Mouse (Mus musculus) lung, postnatal 0 days (tissue): ENCODE results near the gene Zfp629. TPM values are rescaled to one million over a fixed set of nuclear protein-coding genes. Genes with fewer than 3 reads are reported as not detected.
A peak's percentile ranks its signal among the peaks of the same experiment; 100 is the strongest.

Experiments
- ATAC-seq: fragments of 200-750 bp; cut with Nextera tagmentation; 2 replicates; pipeline ENCODE4 v1.8.0; 2017; ENCODE audit warnings: moderate library complexity
- DNase-seq: peaks from one replicate; pipeline ENCODE4 v3.0.0-alpha.2; 2016; ENCODE audit warnings: low spot score
- H3K27ac ChIP-seq: fragments of 300-500 bp; sonication (generic); 2 replicates; pipeline ENCODE4 v1.5.1; 2014; ENCODE audit warnings: antibody characterized with exemption, mild to moderate bottlenecking, low read length, mixed read lengths
- H3K27me3 ChIP-seq: fragments of 300-500 bp; sonication (generic); replicated peaks from 2 replicates; pipeline ENCODE4 v1.6.1; 2014; ENCODE audit warnings: low read length, mixed read lengths; ENCODE audit not compliant: insufficient read depth
- H3K36me3 ChIP-seq: fragments of 300-500 bp; sonication (generic); 2 replicates; pipeline ENCODE4 v1.6.1; 2014; ENCODE audit warnings: low read length, mixed read lengths; ENCODE audit not compliant: insufficient read depth
- H3K4me1 ChIP-seq: fragments of 300-500 bp; sonication (generic); 2 replicates; pipeline ENCODE4 v1.6.1; 2014; ENCODE audit warnings: antibody characterized with exemption, low read depth, low read length, mixed read lengths; ENCODE audit not compliant: insufficient read depth
- H3K4me2 ChIP-seq: fragments of 300-500 bp; sonication (generic); replicated peaks from 2 replicates; pipeline ENCODE4 v1.6.1; 2014; ENCODE audit warnings: low read depth, mild to moderate bottlenecking, low read length, moderate library complexity, mixed read lengths
- H3K4me3 ChIP-seq: fragments of 300-500 bp; sonication (generic); 2 replicates; pipeline ENCODE4 v1.5.1; 2014; ENCODE audit warnings: low read depth, low read length
- H3K9ac ChIP-seq: fragments of 300-500 bp; sonication (generic); replicated peaks from 2 replicates; pipeline ENCODE4 v1.6.1; 2014; ENCODE audit warnings: low read depth, mild to moderate bottlenecking
- H3K9me3 ChIP-seq: fragments of 300-500 bp; sonication (generic); 2 replicates; pipeline ENCODE4 v1.6.1; 2016; ENCODE audit warnings: low read length, mixed read lengths
- CTCF ChIP-seq: IDR thresholded peaks from 2 replicates; pipeline ENCODE4 v1.5.1; 2016; ENCODE audit warnings: antibody characterized with exemption, mild to moderate bottlenecking
- EP300 ChIP-seq: IDR thresholded peaks from 2 replicates; pipeline ENCODE4 v1.6.1; 2016; ENCODE audit warnings: antibody characterized with exemption, mild to moderate bottlenecking, control low read depth
- WGBS: fragments of 180-500 bp; shearing (Covaris S2); extraction: QIAGEN DNeasy Blood & Tissue Kit; methylation state at CpG from one replicate; pipeline ENCODE4 v1.1.7; 2014; 5-methylcytosine and 5-hydroxymethylcytosine counted together
- polyA plus RNA-seq: library from polyadenylated mRNA; unstranded; fragments of >200 nt; fragmentation: Nextera tagmentation; extraction: Ambion mirVana; gene quantifications from 2 replicates; pipeline ENCODE4 v1.2.1, GENCODE M21; 2015

The Zfp629 gene
- polyA plus RNA-seq: 5.2 and 6.0 TPM in 2 replicates

DNA sequence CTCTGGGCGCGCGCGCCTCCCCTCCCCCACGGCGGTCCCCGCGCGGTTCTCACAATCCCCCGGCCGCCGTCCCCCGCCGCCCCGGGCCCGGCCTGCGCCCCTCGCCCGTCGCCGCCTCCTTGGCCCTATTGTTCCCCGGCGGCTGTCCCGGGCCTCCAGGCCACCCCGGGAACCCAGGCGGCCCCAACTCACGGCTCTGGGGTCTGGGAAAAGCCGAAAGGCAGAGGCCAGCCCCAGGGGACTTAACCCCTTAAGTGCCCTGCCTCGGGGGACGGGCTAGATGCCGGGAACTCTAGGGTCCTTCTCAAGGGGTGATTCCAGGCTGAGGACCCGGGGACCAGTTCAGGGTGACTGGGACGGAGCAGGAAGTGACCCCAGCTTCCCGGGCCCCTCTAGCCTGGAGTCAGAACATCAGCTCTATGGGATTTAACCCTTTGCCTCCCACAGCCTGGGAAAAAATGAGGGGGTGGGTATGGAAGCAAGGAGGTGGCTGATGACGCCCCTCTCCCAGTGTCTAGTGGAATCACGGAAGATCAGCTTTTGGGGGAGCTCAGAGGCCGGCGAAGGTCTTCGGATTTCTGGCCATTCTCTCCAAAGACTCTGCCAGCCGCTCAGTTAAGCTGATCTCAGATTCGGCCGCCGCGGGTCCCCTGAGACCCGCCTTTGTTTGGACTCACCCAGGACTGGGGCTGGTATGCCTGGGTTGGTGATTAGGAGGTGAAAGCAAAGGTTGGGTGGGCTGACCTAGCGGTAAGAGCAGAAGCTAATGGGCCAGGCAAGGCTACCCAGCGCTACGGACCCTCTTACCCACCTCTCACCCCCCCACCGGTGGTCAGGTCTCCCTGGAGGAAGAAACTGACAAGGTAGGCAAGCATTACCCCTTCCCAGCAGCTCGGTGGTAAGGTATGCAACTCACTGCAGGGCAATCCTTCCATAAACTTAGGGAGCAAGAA, at the start of gene Zfp629:
Zfp629 (minus strand) TSS at position 907 of the 953 bp plus-strand sequence.
- Histone ChIP-seq H3K27me3 (no peaks in the 10 kb centered on the region), H3K4me2 (peak within 1 kb of the TSS; percentile 86), H3K4me1 (peaks cover 3% of the 10 kb centered on the region; the same call in 1 of the 2 replicates), H3K9ac (peak within 1 kb of the TSS; percentile 95), H3K27ac (peak within 1 kb of the TSS; percentile 89), H3K4me3 (peak within 1 kb of the TSS; percentile 96), H3K36me3 (peaks cover 24% of the 10 kb centered on the region; the same call in 1 of the 2 replicates), H3K9me3 (no peaks in the 10 kb centered on the region)
- ATAC-seq (peak; percentile 93), DNase-seq (peak; percentile 89)
- TF ChIP-seq EP300 (0 out of 2 replicates have a peak, but pooled peaks have one; percentile 18), CTCF (no peak)
- 0% methylated on average over 37 of the region's 50 CpGs for WGBS

DNA sequence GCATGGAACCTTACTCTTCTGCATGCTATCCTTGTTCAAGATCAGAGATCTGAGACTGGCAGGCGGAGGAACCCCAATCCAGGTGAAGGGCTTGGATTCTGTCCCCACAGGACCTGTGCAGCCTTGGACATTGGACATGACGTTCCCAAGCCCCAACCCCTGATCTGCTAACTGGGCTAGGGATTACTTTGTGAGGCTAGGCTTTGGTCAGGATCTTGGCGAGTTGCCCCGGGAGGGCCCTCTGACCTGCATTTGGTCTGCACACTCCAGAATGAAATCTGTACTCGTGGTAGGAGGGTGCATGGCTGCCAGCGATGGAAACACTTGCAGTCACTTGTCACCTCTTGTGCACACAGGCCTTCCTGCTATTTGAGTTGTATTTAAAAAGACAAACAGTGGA, 47.3 kb upstream of the Zfp629 start:
- no peak overlapping the region for H3K9ac ChIP-seq
- DNase-seq: no peak
- 77% methylated on average over 6 of the region's 6 CpGs for WGBS

DNA sequence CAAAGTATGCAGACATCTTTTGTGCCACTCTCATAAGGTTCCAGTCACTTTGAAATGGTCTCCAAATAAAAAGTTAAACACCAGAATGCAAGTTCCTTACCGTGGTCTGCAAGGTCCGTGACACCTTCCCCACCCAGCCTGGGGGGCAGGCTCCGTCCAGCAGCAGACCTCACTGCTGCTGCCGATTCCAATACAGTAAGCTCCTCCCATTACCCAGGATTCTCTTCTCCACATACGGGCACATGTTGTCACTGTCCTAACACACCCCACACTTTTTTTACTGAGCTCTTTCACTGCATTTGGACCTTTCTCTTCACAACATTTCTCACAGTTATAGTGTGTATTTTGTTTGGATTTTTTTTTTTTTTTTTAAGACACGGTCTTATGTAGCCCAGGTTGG, 46.2 kb upstream of the Zfp629 start:
- H3K4me2 ChIP-seq: no peak overlapping the region
- no peaks in the 10 kb centered on the region for H3K9me3 ChIP-seq
- WGBS: 75% methylated on average over 6 of the region's 6 CpGs
- no peak for DNase-seq
- no peak for ATAC-seq
- no peak for TF ChIP-seq EP300
- TF ChIP-seq CTCF: no peak
- H3K27ac ChIP-seq: no peak overlapping the region
- H3K9ac ChIP-seq: no peak overlapping the region
- no peaks in the 10 kb centered on the region for H3K27me3 ChIP-seq
- no peaks in the 10 kb centered on the region for H3K36me3 ChIP-seq
- H3K4me1 ChIP-seq: no peaks in the 10 kb centered on the region
- H3K4me3 ChIP-seq: no peak overlapping the region

More for the DNA sequence above, 47.3 kb upstream of the Zfp629 start:
- no peaks in the 10 kb centered on the region for H3K27me3 ChIP-seq
- no peak overlapping the region for H3K4me2 ChIP-seq
- ATAC-seq: no peak
- no peaks in the 10 kb centered on the region for H3K4me1 ChIP-seq
- TF ChIP-seq EP300 (no peak), CTCF (no peak)
- H3K36me3 ChIP-seq: no peaks in the 10 kb centered on the region
- no peaks in the 10 kb centered on the region for H3K9me3 ChIP-seq
- H3K4me3 ChIP-seq: no peak overlapping the region
- no peak overlapping the region for H3K27ac ChIP-seq

DNA sequence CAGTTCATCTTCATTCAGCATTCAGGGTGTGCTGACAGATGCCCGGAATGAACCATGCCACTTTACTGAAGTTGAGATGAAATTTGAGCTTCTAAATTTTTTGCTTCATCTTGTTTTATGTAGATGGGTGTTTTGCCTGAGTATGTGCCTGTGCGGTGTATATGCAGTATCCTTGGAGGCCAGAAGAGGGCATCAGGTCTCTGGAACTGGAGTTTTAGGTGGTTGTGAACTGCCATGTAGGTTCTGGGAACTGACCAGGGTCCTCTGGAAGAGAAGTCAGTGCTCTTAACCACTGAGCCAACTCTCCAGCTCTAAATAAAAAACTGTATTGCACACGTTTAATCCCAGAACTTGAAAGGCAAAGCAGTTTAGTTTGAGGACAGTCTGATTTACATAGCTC, 45.3 kb upstream of the Zfp629 start:
- TF ChIP-seq CTCF (no peak), EP300 (no peak)
- no peaks in the 10 kb centered on the region for H3K9me3 ChIP-seq
- DNase-seq: no peak
- WGBS: 84% methylated on average over 3 of the region's 3 CpGs
- no peak overlapping the region for H3K9ac ChIP-seq
- H3K4me1 ChIP-seq: no peaks in the 10 kb centered on the region
- no peak overlapping the region for H3K4me3 ChIP-seq
- H3K27me3 ChIP-seq: no peaks in the 10 kb centered on the region
- no peak for ATAC-seq
- no peak overlapping the region for H3K27ac ChIP-seq
- H3K36me3 ChIP-seq: no peaks in the 10 kb centered on the region
- no peak overlapping the region for H3K4me2 ChIP-seq

DNA sequence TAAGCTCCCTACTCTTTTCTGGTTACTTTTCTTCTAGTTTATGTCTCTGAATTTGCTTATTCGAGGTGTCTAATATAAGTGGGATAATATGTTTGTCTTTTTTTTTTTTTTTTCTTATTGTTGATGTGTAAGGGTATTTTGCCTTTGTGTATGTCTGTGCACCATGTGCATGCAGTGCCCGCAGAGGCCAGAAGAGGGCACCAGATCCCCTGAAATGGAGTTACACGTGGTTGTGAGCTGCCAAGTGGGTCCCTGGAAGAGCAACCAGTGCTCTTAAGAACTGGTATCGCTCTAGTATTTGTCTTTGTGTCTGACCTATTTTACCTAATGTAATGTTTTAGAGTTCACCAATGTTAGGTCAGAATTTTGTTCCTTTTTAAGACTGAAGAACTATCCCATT, 41.3 kb upstream of the Zfp629 start:
- Histone ChIP-seq H3K9me3 (no peaks in the 10 kb centered on the region), H3K4me1 (no peaks in the 10 kb centered on the region), H3K4me3 (no peak overlapping the region), H3K36me3 (no peaks in the 10 kb centered on the region), H3K4me2 (no peak overlapping the region), H3K27ac (no peak overlapping the region), H3K27me3 (no peaks in the 10 kb centered on the region), H3K9ac (no peak overlapping the region)
- peak; percentile 52 for DNase-seq
- TF ChIP-seq CTCF (peak; percentile 76), EP300 (no peak)
- 31% methylated on average over 4 of the region's 4 CpGs for WGBS
- no peak for ATAC-seq

DNA sequence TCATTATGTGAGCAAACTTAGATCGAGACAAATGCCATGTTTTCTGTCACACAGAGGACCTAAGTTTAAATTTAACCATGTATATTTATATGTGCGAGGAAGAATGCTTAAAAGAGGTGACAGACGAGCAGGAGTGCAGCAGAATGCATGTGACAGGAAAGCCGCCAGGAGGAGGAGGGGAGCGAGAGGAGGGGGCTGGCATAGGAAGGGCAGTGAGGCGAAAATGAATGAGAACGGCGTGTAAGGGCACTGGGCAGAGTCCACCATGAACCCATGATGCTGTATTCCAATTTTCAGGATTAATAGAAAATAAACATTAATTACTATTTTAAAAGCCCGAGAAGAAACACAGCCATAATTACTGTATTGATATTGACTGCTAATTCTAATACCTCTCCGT, 38.7 kb upstream of the Zfp629 start:
- Histone ChIP-seq H3K4me3 (no peak overlapping the region), H3K9me3 (no peaks in the 10 kb centered on the region), H3K27me3 (no peaks in the 10 kb centered on the region), H3K4me2 (no peak overlapping the region), H3K4me1 (no peaks in the 10 kb centered on the region), H3K27ac (no peak overlapping the region), H3K9ac (no peak overlapping the region), H3K36me3 (no peaks in the 10 kb centered on the region)
- no peak for ATAC-seq
- TF ChIP-seq EP300: no peak
- TF ChIP-seq CTCF: no peak
- no peak for DNase-seq
- 61% methylated on average over 10 of the region's 10 CpGs for WGBS
